Mouse (Mus musculus) small intestine, adult 2 months (tissue): Measurements from ENCODE around the gene Ccr8.

Experiments
- CTCF ChIP-seq: fragments of 200-500 bp; IDR thresholded peaks from 2 replicates; pipeline ENCODE4 v1.5.1; 2012; ENCODE audit warnings: low read depth, mild to moderate bottlenecking, control low read depth, inconsistent platforms, low read length, moderate library complexity, mixed read lengths; ENCODE audit not compliant: insufficient replicate concordance, insufficient read length; ENCODE audit errors: extremely low read depth
- POLR2A ChIP-seq: fragments of 200-500 bp; IDR thresholded peaks from 2 replicates; pipeline ENCODE4 v1.6.1; 2012; ENCODE audit warnings: low read depth, mild to moderate bottlenecking, control low read depth, inconsistent platforms, low read length, moderate library complexity

DNA sequence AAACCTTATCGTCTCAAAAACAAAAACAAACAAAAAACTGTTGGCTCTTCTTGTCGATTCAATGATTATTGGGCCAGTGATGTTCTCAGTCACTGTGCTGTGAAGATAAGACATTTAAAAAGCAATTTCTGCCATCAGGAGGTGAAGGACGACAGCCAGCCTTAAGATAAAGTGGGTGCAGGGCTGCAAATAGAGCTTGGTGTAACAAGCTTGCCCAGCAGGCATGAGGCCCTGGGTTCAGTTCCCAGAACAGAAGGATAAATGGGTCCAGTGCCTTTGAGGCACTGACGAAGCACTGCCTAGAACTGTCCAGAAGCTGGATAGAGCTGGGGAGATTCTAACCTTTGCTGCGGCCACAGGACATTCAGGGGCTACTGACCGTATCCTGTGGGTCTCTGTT lies 20.6 kb downstream of the Ccr8 start:
- TF ChIP-seq POLR2A (no peak), CTCF (no peak)
